Comparison of ENCODE assay signal across 15 mouse cellular contexts in genomic region chr8:81849976-81850375, GRCm38 (mm10).
"Had no signal": no experiment of that assay in that cellular context is flagged by ENCODE, and none has a peak within 500 bp of the region (broad histone marks: within the 10 kb centered on the region; RNA-seq: fewer than 3 reads in every experiment).

No protein-coding gene starts in this region.

- H3K27me3 ChIP-seq: neural tube, embryonic 15.5 days had no signal

- H3K4me1 ChIP-seq: midbrain, embryonic 10.5 days; neural tube, embryonic 15.5 days had no signal

- H3K36me3 ChIP-seq: midbrain, embryonic 10.5 days; neural tube, embryonic 15.5 days had no signal

- H3K9me3 ChIP-seq: midbrain, embryonic 10.5 days; neural tube, embryonic 15.5 days had no signal

- DNase-seq: kidney, postnatal 25 days; liver; lung, adult 18-20 months; lung, postnatal 10 days; lung, postnatal 4 days; midbrain, embryonic 14.5 days; right cerebral cortex, adult 18-20 months; right cerebral cortex, postnatal 25 days; thymus, adult 18-20 months; thymus, postnatal 14 days had no signal

- H3K9ac ChIP-seq: liver, embryonic 14.5 days; neural tube, embryonic 15.5 days had no signal

- H3K4me3 ChIP-seq: left cerebral cortex, adult 2 months; midbrain, embryonic 10.5 days; myocyte; neural tube, embryonic 15.5 days had no signal

- H3K4me2 ChIP-seq: neural tube, embryonic 15.5 days had no signal

- H3K27ac ChIP-seq: left cerebral cortex, adult 2 months; liver, embryonic 14.5 days; midbrain, embryonic 10.5 days; neural tube, embryonic 15.5 days had no signal
